Mouse (Mus musculus): ENCODE results near the gene Slc27a3.

DNA sequence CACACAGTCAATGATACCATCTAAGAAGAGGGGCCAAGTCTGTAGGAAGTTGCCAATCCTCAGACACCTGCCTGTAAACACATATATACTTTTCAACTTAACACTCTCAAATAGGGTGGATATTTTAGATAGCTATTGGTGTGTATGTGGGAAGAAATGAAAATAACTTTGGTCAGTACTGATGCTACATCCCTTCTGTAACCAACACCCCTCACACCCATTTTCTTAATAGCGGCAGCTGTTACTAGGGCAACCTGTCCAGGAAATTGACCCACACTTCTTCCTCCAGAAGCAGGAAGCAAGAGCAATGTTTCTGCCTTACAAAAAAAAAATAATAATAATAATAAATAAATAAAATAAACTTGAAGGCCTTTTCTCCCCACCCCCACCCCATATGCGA is 42.6 kb upstream of the Slc27a3 start:
- TF ChIP-seq CTCF (IDR thresholded peaks at IDR 0.05; ENCODE audit: control insufficient read depth, insufficient read depth, low read length) = no peak
- no peak for TF ChIP-seq POLR2A (IDR thresholded peaks at IDR 0.05; ENCODE audit: borderline replicate concordance, control insufficient read depth, low read depth, low read length)

Measured in bone marrow, adult 2 months (tissue).